Mouse (Mus musculus): ENCODE data around the gene Ppp5c. TPM values are rescaled to one million over a fixed set of nuclear protein-coding genes. Genes with fewer than 3 reads are reported as not detected.

The Ppp5c gene
- total and polyA plus RNA-seq, 3 experiments = 50.2 to 112 (median 94.1) TPM

- no peak for DNase-seq (ENCODE audit: low spot score)
- no peak overlapping the region for H3K4me3 ChIP-seq (ENCODE audit: low read depth, low read length)
- no peaks in the 10 kb centered on the region for H3K27me3 ChIP-seq (ENCODE audit: insufficient read depth, low read length)
- no peak for TF ChIP-seq CTCF (IDR thresholded peaks at IDR 0.05; ENCODE audit: low read depth, low read length)
- TF ChIP-seq GATA2 (IDR thresholded peaks at IDR 0.05; ENCODE audit: borderline replicate concordance, low read depth, low read length) = no peak
- no peak for TF ChIP-seq POLR2AphosphoS5 (IDR thresholded peaks at IDR 0.05; ENCODE audit: insufficient replicate concordance, low read depth, low read length)
- TF ChIP-seq GATA1 (IDR thresholded peaks at IDR 0.05; ENCODE audit: borderline replicate concordance, low read length) = no peak
- no peak for TF ChIP-seq TAL1 (conservative IDR thresholded peaks at IDR 0.05; ENCODE audit: low read depth, low read length)
- H3K36me3 ChIP-seq (replicated peaks) = peaks cover 88% of the 10 kb centered on the region
- peaks cover 30% of the 10 kb centered on the region for H3K4me1 ChIP-seq (ENCODE audit: insufficient read depth, low read depth, low read length)
- no peak for ATAC-seq (ENCODE audit: extremely low read depth, insufficient number of reproducible peaks, low FRiP score, poor library complexity, severe bottlenecking)
- H3K9me3 ChIP-seq (replicated peaks) = no peaks in the 10 kb centered on the region
Observed at GRCm38 (mm10) chr7:17045743-17046142, 18.0 kb upstream of the Ppp5c start.

DNA sequence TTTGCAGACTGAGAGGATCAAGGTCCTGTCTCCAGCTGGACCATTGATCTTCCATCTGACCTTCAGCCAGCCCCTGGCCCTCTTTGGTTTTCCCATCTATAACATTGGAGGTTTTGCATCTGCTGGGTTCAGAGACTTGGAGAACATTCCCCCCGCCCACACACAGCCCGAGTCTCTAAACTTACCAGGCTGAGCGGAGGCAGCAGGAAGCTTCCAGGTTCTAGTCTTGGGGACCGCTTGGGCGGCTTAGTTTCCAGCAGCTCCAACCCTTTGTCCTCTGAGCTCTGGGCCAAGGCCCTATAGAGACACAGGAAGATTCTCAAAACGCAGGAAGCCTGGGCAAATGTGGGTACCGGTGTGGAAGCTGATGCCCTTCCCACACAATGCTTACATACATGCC is 11.6 kb upstream of the Ppp5c start:
- H3K9me3 ChIP-seq (replicated peaks) = no peaks in the 10 kb centered on the region
- peaks cover 93% of the 10 kb centered on the region for H3K36me3 ChIP-seq (replicated peaks)
- no peaks in the 10 kb centered on the region for H3K27me3 ChIP-seq (ENCODE audit: insufficient read depth, low read length)
- no peak for ATAC-seq (ENCODE audit: extremely low read depth, insufficient number of reproducible peaks, low FRiP score, poor library complexity, severe bottlenecking)
- DNase-seq (ENCODE audit: low spot score) = no peak
- TF ChIP-seq TAL1 (conservative IDR thresholded peaks at IDR 0.05; ENCODE audit: low read depth, low read length) = no peak
- no peak for TF ChIP-seq POLR2AphosphoS5 (IDR thresholded peaks at IDR 0.05; ENCODE audit: insufficient replicate concordance, low read depth, low read length)
- no peak for TF ChIP-seq CTCF (IDR thresholded peaks at IDR 0.05; ENCODE audit: low read depth, low read length)
- TF ChIP-seq GATA2 (IDR thresholded peaks at IDR 0.05; ENCODE audit: borderline replicate concordance, low read depth, low read length) = no peak
- no peak overlapping the region for H3K4me3 ChIP-seq (ENCODE audit: low read depth, low read length)
- H3K4me1 ChIP-seq (ENCODE audit: insufficient read depth, low read depth, low read length) = peaks cover 5% of the 10 kb centered on the region

DNA sequence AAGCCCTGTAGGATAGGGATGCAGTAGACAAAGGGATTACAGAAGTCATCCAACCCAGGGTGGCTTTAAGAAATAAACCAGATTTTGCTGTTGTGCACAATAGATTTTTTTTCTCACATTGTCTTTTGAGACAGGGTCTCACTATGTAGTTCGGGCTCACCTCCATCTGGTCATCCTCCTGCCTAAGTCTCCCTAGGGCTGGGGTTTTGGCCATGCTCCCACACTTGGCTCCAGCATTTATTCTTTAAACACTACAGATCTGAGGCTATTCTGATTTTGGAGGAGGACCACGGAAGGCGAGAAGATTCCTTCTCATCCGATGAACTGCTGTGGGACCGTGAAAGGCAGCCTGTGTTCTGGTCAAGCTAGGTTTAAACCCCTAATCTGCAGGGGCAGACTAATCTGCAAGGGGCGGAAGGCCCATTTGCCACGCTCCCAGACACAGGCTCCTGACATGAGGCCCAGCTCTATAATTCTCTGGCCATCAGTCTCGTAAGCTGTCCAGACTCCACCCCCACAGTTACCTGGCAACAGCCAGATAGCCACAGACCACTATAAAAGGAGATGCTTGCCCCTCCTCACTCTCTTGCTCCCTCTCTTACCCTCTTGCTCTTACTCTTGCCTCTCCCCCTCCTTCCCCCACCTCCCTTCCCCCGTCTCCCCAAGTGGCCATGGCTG is 10.4 kb upstream of the Ppp5c start:
- H3K4me1 ChIP-seq (ENCODE audit: insufficient read depth, low read depth, low read length) = peaks cover 3% of the 10 kb centered on the region; the same call in 1 of the 2 replicates
- H3K4me3 ChIP-seq (ENCODE audit: low read depth, low read length) = no peak overlapping the region
- peaks cover 93% of the 10 kb centered on the region for H3K36me3 ChIP-seq (replicated peaks)
- DNase-seq (ENCODE audit: low spot score) (no peak), ATAC-seq (ENCODE audit: extremely low read depth, insufficient number of reproducible peaks, low FRiP score, poor library complexity, severe bottlenecking) (no peak)
- H3K27me3 ChIP-seq (ENCODE audit: insufficient read depth, low read length) = no peaks in the 10 kb centered on the region
- H3K9me3 ChIP-seq (replicated peaks) = no peaks in the 10 kb centered on the region
- TF ChIP-seq GATA2 (IDR thresholded peaks at IDR 0.05; ENCODE audit: borderline replicate concordance, low read depth, low read length) (no peak), GATA1 (IDR thresholded peaks at IDR 0.05; ENCODE audit: borderline replicate concordance, low read length) (no peak), TAL1 (conservative IDR thresholded peaks at IDR 0.05; ENCODE audit: low read depth, low read length) (no peak), POLR2AphosphoS5 (IDR thresholded peaks at IDR 0.05; ENCODE audit: insufficient replicate concordance, low read depth, low read length) (no peak), CTCF (IDR thresholded peaks at IDR 0.05; ENCODE audit: low read depth, low read length) (no peak)

DNA sequence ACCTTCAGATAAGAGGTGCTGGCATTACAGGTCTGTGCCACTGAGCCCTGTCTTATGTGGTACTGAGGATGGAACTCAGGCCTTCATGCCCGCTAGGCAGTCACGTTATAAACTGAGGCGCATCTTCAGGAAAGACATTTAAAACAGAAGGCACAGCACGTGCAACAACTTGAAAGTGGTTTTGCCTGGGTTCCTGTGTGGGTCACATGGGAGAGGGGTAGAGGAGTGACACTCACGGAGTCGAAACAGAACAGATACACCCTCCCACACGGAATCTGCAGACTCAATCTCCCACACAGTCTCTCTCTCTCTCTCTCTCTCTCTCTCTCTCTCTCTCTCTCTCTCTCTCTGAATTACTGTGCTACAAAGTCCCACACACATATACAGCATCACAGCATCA is 2.5 kb upstream of the Ppp5c start:
- ATAC-seq (ENCODE audit: extremely low read depth, insufficient number of reproducible peaks, low FRiP score, poor library complexity, severe bottlenecking) (no peak), DNase-seq (ENCODE audit: low spot score) (no peak)
- H3K4me1 ChIP-seq (ENCODE audit: insufficient read depth, low read depth, low read length) = peaks cover 35% of the 10 kb centered on the region
- TF ChIP-seq CTCF (IDR thresholded peaks at IDR 0.05; ENCODE audit: low read depth, low read length) = no peak
- TF ChIP-seq GATA2 (IDR thresholded peaks at IDR 0.05; ENCODE audit: borderline replicate concordance, low read depth, low read length) = no peak
- no peak for TF ChIP-seq GATA1 (IDR thresholded peaks at IDR 0.05; ENCODE audit: borderline replicate concordance, low read length)
- no peak for TF ChIP-seq TAL1 (conservative IDR thresholded peaks at IDR 0.05; ENCODE audit: low read depth, low read length)
- TF ChIP-seq POLR2AphosphoS5 (IDR thresholded peaks at IDR 0.05; ENCODE audit: insufficient replicate concordance, low read depth, low read length) = no peak
- no peaks in the 10 kb centered on the region for H3K9me3 ChIP-seq (replicated peaks)
- H3K36me3 ChIP-seq (replicated peaks) = peaks cover 77% of the 10 kb centered on the region
- H3K27me3 ChIP-seq (ENCODE audit: insufficient read depth, low read length) = no peaks in the 10 kb centered on the region
- no peak overlapping the region for H3K4me3 ChIP-seq (ENCODE audit: low read depth, low read length)

GRCm38 (mm10) chr7:17028923-17029322 is 1.2 kb upstream of the Ppp5c start:
- no peak for TF ChIP-seq POLR2AphosphoS5 (IDR thresholded peaks at IDR 0.05; ENCODE audit: insufficient replicate concordance, low read depth, low read length)
- no peak for TF ChIP-seq GATA2 (IDR thresholded peaks at IDR 0.05; ENCODE audit: borderline replicate concordance, low read depth, low read length)
- TF ChIP-seq CTCF (IDR thresholded peaks at IDR 0.05; ENCODE audit: low read depth, low read length) = no peak
- TF ChIP-seq GATA1 (IDR thresholded peaks at IDR 0.05; ENCODE audit: borderline replicate concordance, low read length) = no peak
- TF ChIP-seq TAL1 (conservative IDR thresholded peaks at IDR 0.05; ENCODE audit: low read depth, low read length) = no peak
- Histone ChIP-seq H3K4me3 (ENCODE audit: low read depth, low read length) (no peak overlapping the region), H3K4me1 (ENCODE audit: insufficient read depth, low read depth, low read length) (peaks cover 48% of the 10 kb centered on the region), H3K36me3 (replicated peaks) (peaks cover 77% of the 10 kb centered on the region), H3K9me3 (replicated peaks) (no peaks in the 10 kb centered on the region), H3K27me3 (ENCODE audit: insufficient read depth, low read length) (no peaks in the 10 kb centered on the region)
- no peak for DNase-seq (ENCODE audit: low spot score)
- ATAC-seq (ENCODE audit: extremely low read depth, insufficient number of reproducible peaks, low FRiP score, poor library complexity, severe bottlenecking) = no peak

DNA sequence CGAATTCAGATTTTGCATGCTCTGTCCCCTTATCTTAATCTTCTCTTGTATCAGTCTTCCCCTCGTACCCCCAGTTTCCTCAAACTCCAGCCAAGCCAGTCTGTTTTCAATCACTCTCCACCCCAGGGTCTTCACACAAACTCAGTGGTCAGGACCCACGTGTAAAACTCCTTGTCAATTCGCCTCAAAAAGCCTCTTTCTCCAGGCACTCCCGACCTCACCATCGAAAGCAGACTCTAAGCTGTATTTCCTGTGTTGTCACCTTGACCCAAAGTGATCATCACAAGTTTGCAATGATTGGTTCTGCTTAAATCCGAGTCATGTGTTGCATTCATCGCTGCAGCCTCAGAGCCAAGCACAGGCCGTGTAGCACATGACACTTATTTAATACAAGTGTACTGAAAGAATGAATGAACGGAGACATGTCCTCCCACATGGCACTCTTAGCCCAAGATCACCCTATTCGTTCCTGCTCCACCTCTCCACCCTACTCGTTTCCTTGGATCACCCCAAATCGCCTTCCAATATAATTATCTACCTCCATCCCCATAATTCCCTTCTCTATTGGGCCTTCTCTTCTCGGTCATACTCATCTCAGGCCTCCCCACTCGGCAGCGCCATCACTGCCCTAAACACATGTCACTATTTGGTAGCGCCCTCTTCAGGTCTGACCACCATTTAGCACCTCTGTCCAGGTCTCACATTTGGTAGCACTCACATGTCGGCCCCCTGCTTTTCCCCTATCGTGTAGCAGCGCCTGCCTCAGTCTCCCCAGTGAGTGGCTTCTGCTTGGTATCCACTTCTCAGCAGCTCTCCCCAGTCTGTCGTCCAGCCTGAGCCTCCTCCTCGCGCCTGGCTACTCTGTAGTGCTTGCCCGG is 775 bp downstream of the Ppp5c start:
- peak; percentile 60 for DNase-seq (ENCODE audit: low spot score)
- no peak for TF ChIP-seq GATA2 (IDR thresholded peaks at IDR 0.05; ENCODE audit: borderline replicate concordance, low read depth, low read length)
- TF ChIP-seq POLR2AphosphoS5 (IDR thresholded peaks at IDR 0.05; ENCODE audit: insufficient replicate concordance, low read depth, low read length) = no peak
- TF ChIP-seq CTCF (IDR thresholded peaks at IDR 0.05; ENCODE audit: low read depth, low read length) = peak; percentile 60
- TF ChIP-seq GATA1 (IDR thresholded peaks at IDR 0.05; ENCODE audit: borderline replicate concordance, low read length) = no peak
- no peak for TF ChIP-seq TAL1 (conservative IDR thresholded peaks at IDR 0.05; ENCODE audit: low read depth, low read length)
- Histone ChIP-seq H3K4me3 (ENCODE audit: low read depth, low read length) (peak overlapping the region; percentile 96), H3K27me3 (ENCODE audit: insufficient read depth, low read length) (no peaks in the 10 kb centered on the region), H3K36me3 (replicated peaks) (peaks cover 77% of the 10 kb centered on the region), H3K9me3 (replicated peaks) (no peaks in the 10 kb centered on the region), H3K4me1 (ENCODE audit: insufficient read depth, low read depth, low read length) (peaks cover 68% of the 10 kb centered on the region)
- ATAC-seq (ENCODE audit: extremely low read depth, insufficient number of reproducible peaks, low FRiP score, poor library complexity, severe bottlenecking) = peak; percentile 37; the same call in 1 of the 2 replicates

Data from G1E (cell line).